In genomic region chr5:115957177-115957576, GRCm38 (mm10) we compare ENCODE assay signal across 21 mouse cellular contexts.
DNase-seq lines count a peak whose midpoint lies in the region; ATAC-seq and TF ChIP-seq lines count a peak whose summit lies in the region.
"Had no signal": no experiment of that assay in that cellular context is flagged by ENCODE, and none has a peak within 500 bp of the region (broad histone marks: within the 10 kb centered on the region; RNA-seq: fewer than 3 reads in every experiment).

No protein-coding gene starts in this region.

- H3K36me3 ChIP-seq in liver, embryonic 13.5 days, result peaks cover 99% of the 10 kb centered on the region
- peaks cover 98% of the 10 kb centered on the region for H3K36me3 ChIP-seq in liver, embryonic 15.5 days (replicated peaks)

- no peak overlapping the region for H3K4me3 ChIP-seq in gastrocnemius, adult 2 months
- H3K4me3 ChIP-seq in liver, embryonic 13.5 days (replicated peaks), result no peak overlapping the region
- no peak overlapping the region for H3K4me3 ChIP-seq in liver, embryonic 15.5 days (replicated peaks)
- H3K4me3 ChIP-seq: embryonic facial prominence, embryonic 15.5 days; forebrain, embryonic 10.5 days; heart, embryonic 15.5 days; hindbrain, embryonic 10.5 days; kidney, embryonic 15.5 days; neural tube, embryonic 12.5 days had no signal

- H3K9me3 ChIP-seq in liver, embryonic 13.5 days (replicated peaks), result peaks cover 39% of the 10 kb centered on the region
- peaks cover 27% of the 10 kb centered on the region for H3K9me3 ChIP-seq in liver, embryonic 15.5 days (replicated peaks)
- H3K9me3 ChIP-seq: embryonic facial prominence, embryonic 15.5 days; heart, embryonic 15.5 days had no signal

- no peak for ATAC-seq in liver, embryonic 13.5 days (ENCODE audit: low read depth)
- no peak for ATAC-seq in liver, embryonic 15.5 days (ENCODE audit: insufficient read depth)

- no peak overlapping the region for H3K4me2 ChIP-seq in liver, embryonic 13.5 days
- no peak overlapping the region for H3K4me2 ChIP-seq in liver, embryonic 15.5 days
- H3K4me2 ChIP-seq: embryonic facial prominence, embryonic 15.5 days; heart, embryonic 15.5 days; kidney, embryonic 15.5 days; neural tube, embryonic 12.5 days had no signal

- WGBS in liver, embryonic 13.5 days (ENCODE audit: insufficient replicate concordance), result 93% methylated on average over 6 of the region's 6 CpGs
- WGBS in liver, embryonic 15.5 days (ENCODE audit: insufficient replicate concordance), result 97% methylated on average over 6 of the region's 6 CpGs

- no peak for DNase-seq in gastrocnemius, adult 2 months
- DNase-seq in gastrocnemius, postnatal 10 days, result no peak
- no peak for DNase-seq in liver, embryonic 13.5 days
- DNase-seq in liver (no peak), ES-CJ7 (ENCODE audit: low read depth, low spot score) (peak; percentile 64)
- no peak for DNase-seq in right cerebral cortex, adult 18-20 months
- DNase-seq in yolk sac, embryonic 10.5 days (ENCODE audit: low spot score), result no peak
- DNase-seq: adrenal gland, postnatal 14 days; B cell, adult 2 months; cerebellum, adult 8-10 months; embryo, embryonic 11 days; heart, adult 18-20 months; right cerebral cortex, postnatal 25 days; thymus, postnatal 36 days had no signal

- intact Hi-C loops in gastrocnemius, adult 2 months (cut with DNase I), result no loop called here

- H3K9ac ChIP-seq in liver, embryonic 13.5 days, result no peak overlapping the region
- H3K9ac ChIP-seq in liver, embryonic 15.5 days, result no peak overlapping the region
- H3K9ac ChIP-seq: embryonic facial prominence, embryonic 15.5 days; heart, embryonic 15.5 days; kidney, embryonic 15.5 days; neural tube, embryonic 12.5 days had no signal

- H3K27me3 ChIP-seq in liver, embryonic 13.5 days, result no peaks in the 10 kb centered on the region
- no peaks in the 10 kb centered on the region for H3K27me3 ChIP-seq in liver, embryonic 15.5 days
- H3K27me3 ChIP-seq: embryonic facial prominence, embryonic 15.5 days; heart, embryonic 15.5 days; kidney, embryonic 15.5 days; neural tube, embryonic 12.5 days had no signal

- H3K4me1 ChIP-seq in liver, embryonic 13.5 days (replicated peaks), result peaks cover 34% of the 10 kb centered on the region
- peaks cover 32% of the 10 kb centered on the region for H3K4me1 ChIP-seq in liver, embryonic 15.5 days (replicated peaks)
- H3K4me1 ChIP-seq: embryonic facial prominence, embryonic 15.5 days; forebrain, embryonic 10.5 days; heart, embryonic 15.5 days; hindbrain, embryonic 10.5 days; kidney, embryonic 15.5 days; neural tube, embryonic 12.5 days had no signal

- no peak overlapping the region for H3K27ac ChIP-seq in gastrocnemius, adult 2 months
- H3K27ac ChIP-seq in liver, embryonic 13.5 days, result peak overlapping the region; percentile 83; the same call in 1 of the 2 replicates
- 0 out of 2 replicates have a peak overlapping the region, but pooled peaks have one; percentile 29 for H3K27ac ChIP-seq in liver, embryonic 15.5 days (replicated peaks)
- H3K27ac ChIP-seq: embryonic facial prominence, embryonic 15.5 days; forebrain, embryonic 10.5 days; heart, embryonic 15.5 days; hindbrain, embryonic 10.5 days; kidney, embryonic 15.5 days; neural tube, embryonic 12.5 days had no signal

- TF ChIP-seq CTCF in gastrocnemius, adult 2 months (IDR thresholded peaks at IDR 0.05), result peak; percentile 19; the same call in 1 of the 2 replicates
